Mouse (Mus musculus): ENCODE results near the gene Pgr15l. TPM values are rescaled to one million over a fixed set of nuclear protein-coding genes. Genes with fewer than 3 reads are reported as not detected.

Gene Pgr15l
- not detected in 2 replicates for polyA plus RNA-seq (2016; fragmentation: Nextera tagmentation; extraction: Ambion mirVana)

- Histone ChIP-seq H3K9me3 (replicated peaks) (no peaks in the 10 kb centered on the region), H3K27ac (no peak within 1 kb of the TSS), H3K4me1 (no peaks in the 10 kb centered on the region), H3K4me3 (peak within 1 kb of the TSS; percentile 22), H3K27me3 (ENCODE audit: low read depth, poor library complexity, severe bottlenecking) (peaks cover 45% of the 10 kb centered on the region), H3K36me3 (no peaks in the 10 kb centered on the region)
- 16% methylated on average over 20 of the region's 20 CpGs for WGBS
- no peak for DNase-seq (ENCODE audit: low spot score)
Observed at GRCm38 (mm10) chrX:97072369-97072768, at the start of gene Pgr15l. Gene Pgr15l, plus strand, starts transcription at chrX:97072596.

- Histone ChIP-seq H3K36me3 (no peaks in the 10 kb centered on the region), H3K9me3 (replicated peaks) (no peaks in the 10 kb centered on the region), H3K27me3 (ENCODE audit: low read depth, poor library complexity, severe bottlenecking) (no peaks in the 10 kb centered on the region), H3K27ac (no peak overlapping the region), H3K4me1 (no peaks in the 10 kb centered on the region), H3K4me3 (no peak overlapping the region)
- no peak for DNase-seq (ENCODE audit: low spot score)
Observed at GRCm38 (mm10) chrX:97027540-97027939, 44.9 kb upstream of the Pgr15l start.

DNA sequence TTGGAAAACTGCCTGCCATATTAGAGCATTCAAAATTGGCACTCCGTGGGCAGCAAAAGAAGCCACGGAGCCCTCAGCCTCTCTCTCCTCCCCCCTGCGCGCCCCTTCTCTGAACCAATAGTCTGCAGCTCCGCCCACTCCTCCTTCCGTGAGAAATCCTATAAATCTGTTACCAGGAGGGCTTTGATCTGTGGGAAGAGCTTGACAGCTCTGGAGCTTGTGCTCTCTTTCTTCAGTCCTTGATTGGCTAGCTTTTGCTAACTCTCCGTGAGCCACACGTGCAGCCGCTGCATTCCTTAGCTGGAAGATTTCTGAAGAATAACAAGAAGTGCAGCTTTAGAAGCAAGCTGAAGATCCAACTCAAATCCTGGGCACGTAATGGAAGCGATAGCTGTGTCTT lies 2.6 kb upstream of the Pgr15l start:
- peaks cover 45% of the 10 kb centered on the region for H3K27me3 ChIP-seq (ENCODE audit: low read depth, poor library complexity, severe bottlenecking)
- H3K4me3 ChIP-seq: no peak overlapping the region
- peak; percentile 38 for DNase-seq (ENCODE audit: low spot score)
- H3K27ac ChIP-seq: no peak overlapping the region
- no peaks in the 10 kb centered on the region for H3K4me1 ChIP-seq
- no peaks in the 10 kb centered on the region for H3K9me3 ChIP-seq (replicated peaks)
- WGBS: 13% methylated on average over 11 of the region's 11 CpGs
- no peaks in the 10 kb centered on the region for H3K36me3 ChIP-seq
